Mouse (Mus musculus) intestine, postnatal 0 days (tissue): Measurements from ENCODE around the gene Kcne4. TPM values are rescaled to one million over a fixed set of nuclear protein-coding genes. Genes with fewer than 3 reads are reported as not detected.

Source experiments
- ATAC-seq: fragments of 200-750 bp; cut with Nextera tagmentation; 2 replicates; pipeline ENCODE4 v1.8.0; 2017; ENCODE audit warnings: mild to moderate bottlenecking, moderate TSS enrichment, moderate library complexity
- H3K27ac ChIP-seq: fragments of 300-500 bp; sonication (generic); 2 replicates; pipeline ENCODE4 v1.5.1; 2014; ENCODE audit warnings: mild to moderate bottlenecking, low read depth, low read length, moderate library complexity
- H3K27me3 ChIP-seq: fragments of 300-500 bp; sonication (generic); replicated peaks from 2 replicates; pipeline ENCODE4 v1.6.1; 2014; ENCODE audit warnings: low read length, mixed read lengths; ENCODE audit not compliant: control insufficient read depth, insufficient read depth
- H3K36me3 ChIP-seq: fragments of 300-500 bp; sonication (generic); 2 replicates; pipeline ENCODE4 v1.6.1; 2014; ENCODE audit warnings: mild to moderate bottlenecking, moderate library complexity; ENCODE audit not compliant: control insufficient read depth, insufficient read depth
- H3K4me1 ChIP-seq: fragments of 300-500 bp; sonication (generic); replicated peaks from 2 replicates; pipeline ENCODE4 v1.6.1; 2014; ENCODE audit warnings: antibody characterized with exemption, low read length, mixed read lengths; ENCODE audit not compliant: control insufficient read depth, insufficient read depth
- H3K4me2 ChIP-seq: fragments of 300-500 bp; sonication (generic); replicated peaks from 2 replicates; pipeline ENCODE4 v1.6.1; 2014; ENCODE audit warnings: low read depth, mild to moderate bottlenecking, moderate library complexity
- H3K4me3 ChIP-seq: fragments of 300-500 bp; sonication (generic); 2 replicates; pipeline ENCODE4 v1.5.1; 2014; ENCODE audit warnings: low read depth, low read length
- H3K9ac ChIP-seq: fragments of 300-500 bp; sonication (generic); 2 replicates; pipeline ENCODE4 v1.6.1; 2014; ENCODE audit warnings: mild to moderate bottlenecking, low read depth, low read length
- H3K9me3 ChIP-seq: fragments of 300-500 bp; sonication (generic); 2 replicates; pipeline ENCODE4 v1.6.1; 2016; ENCODE audit warnings: mixed run types; ENCODE audit not compliant: control insufficient read depth
- CTCF ChIP-seq: sonication (generic); IDR thresholded peaks from 2 replicates; pipeline ENCODE4 v1.5.1; 2016; ENCODE audit warnings: low read depth, mild to moderate bottlenecking, control low read depth, antibody characterized with exemption, moderate library complexity
- whole genome bisulfite sequencing: fragments of 180-500 bp; shearing (Covaris S2); extraction: QIAGEN DNeasy Blood & Tissue Kit; methylation state at CpG from one replicate; pipeline ENCODE4 v1.1.7; 2014; 5-methylcytosine and 5-hydroxymethylcytosine counted together
- polyA plus RNA-seq: library from polyadenylated mRNA; unstranded; fragments of >200 nt; fragmentation: Nextera tagmentation; extraction: Ambion mirVana; gene quantifications from 2 replicates; pipeline ENCODE4 v1.2.1, GENCODE M21; 2015

The Kcne4 gene
- polyA plus RNA-seq, 1 experiment from 2014 or later, result 5.6 TPM

DNA sequence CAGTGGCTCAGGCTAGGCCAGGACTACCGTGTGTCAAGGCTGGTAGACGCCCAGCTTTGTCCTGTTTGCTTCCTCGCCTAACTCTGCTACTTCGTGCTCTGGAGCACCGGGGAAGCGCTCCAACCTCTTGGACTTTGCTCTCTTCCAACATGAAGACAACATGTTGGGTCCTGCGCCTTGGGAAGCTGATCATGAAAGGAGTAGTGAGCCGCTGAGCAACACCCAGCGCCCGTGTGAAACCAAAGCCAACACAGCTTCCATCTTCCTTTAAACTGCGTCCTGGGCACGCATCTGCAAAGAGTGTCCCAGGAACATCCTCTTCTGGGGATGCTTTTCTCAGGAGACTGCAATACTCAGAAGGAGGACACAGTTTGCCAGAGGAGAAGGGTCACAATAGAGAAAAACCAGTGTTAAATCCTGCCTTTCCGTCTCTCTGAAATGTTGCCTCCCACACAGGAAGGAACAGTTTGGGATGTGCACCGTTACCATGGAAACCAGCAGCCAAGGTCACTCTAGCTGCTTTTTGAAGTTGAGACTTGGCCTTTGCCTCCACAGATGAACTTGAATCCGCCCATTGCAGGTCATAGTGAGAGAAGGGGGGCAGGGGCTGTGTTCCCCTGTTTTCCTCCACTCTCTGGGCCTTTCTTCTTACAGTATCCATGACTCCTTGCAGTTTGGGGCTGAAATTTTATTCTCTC, 5.3 kb downstream of the Kcne4 start:
- H3K4me1 ChIP-seq, result 0 out of 2 replicates have a peak, but pooled peaks cover 7% of the 10 kb centered on the region
- no peak overlapping the region for H3K27ac ChIP-seq
- WGBS, result 89% methylated on average over 15 of the region's 15 CpGs

DNA sequence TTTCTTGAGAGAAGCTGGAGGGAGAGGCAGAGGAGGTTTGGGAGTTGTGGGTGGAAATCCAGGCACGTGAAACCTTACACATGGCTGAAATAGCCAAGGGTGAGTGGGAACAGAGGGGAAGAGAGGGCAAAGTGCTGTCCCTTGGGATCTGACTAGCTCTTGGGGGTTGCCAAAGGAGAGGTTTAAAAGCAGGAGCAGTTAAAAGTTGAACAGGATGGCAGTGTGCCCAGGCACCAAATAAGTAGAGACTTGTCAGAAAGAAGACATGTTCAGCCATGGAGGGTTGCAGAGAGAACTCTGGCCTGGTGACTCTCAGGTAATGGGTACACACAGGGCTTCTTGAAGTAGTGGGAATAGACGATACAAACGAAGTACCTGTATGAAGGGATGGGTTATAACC, 8.7 kb downstream of the Kcne4 start:
- no peaks in the 10 kb centered on the region for H3K9me3 ChIP-seq
- no peaks in the 10 kb centered on the region for H3K27me3 ChIP-seq
- TF ChIP-seq CTCF, result no peak
- ATAC-seq, result no peak
- H3K4me2 ChIP-seq, result no peak overlapping the region
- no peaks in the 10 kb centered on the region for H3K4me1 ChIP-seq
- H3K27ac ChIP-seq, result no peak overlapping the region
- no peaks in the 10 kb centered on the region for H3K36me3 ChIP-seq
- WGBS, result 76% methylated on average over 3 of the region's 3 CpGs
- no peak overlapping the region for H3K4me3 ChIP-seq
- no peak overlapping the region for H3K9ac ChIP-seq

More for the DNA sequence above, 5.3 kb downstream of the Kcne4 start:
- ATAC-seq, result no peak
- Histone ChIP-seq H3K27me3 (no peaks in the 10 kb centered on the region), H3K4me2 (no peak overlapping the region), H3K4me3 (no peak overlapping the region), H3K9me3 (no peaks in the 10 kb centered on the region), H3K9ac (no peak overlapping the region), H3K36me3 (no peaks in the 10 kb centered on the region)
- TF ChIP-seq CTCF, result no peak

DNA sequence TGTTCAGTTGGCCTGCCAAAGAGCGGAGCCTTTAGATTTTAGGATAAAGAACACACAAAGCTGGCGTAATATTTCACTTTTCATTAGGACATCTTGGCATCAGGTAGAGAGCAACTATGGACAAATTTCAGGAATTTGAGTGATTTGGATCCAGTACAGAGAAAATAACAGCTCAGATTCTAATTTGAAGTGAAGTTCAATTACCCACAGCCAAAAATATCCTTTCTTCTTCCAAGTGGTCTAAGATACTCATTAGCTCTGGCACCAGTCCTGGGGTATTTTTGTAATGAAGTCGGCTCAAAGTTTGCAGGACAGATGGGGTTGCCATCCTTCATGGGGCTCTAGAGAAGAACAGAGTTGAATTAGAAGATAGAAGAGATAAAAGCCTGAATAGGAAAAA, 21.9 kb downstream of the Kcne4 start:
- no peak for ATAC-seq
- Histone ChIP-seq H3K36me3 (no peaks in the 10 kb centered on the region), H3K27ac (no peak overlapping the region), H3K9me3 (no peaks in the 10 kb centered on the region), H3K4me1 (no peaks in the 10 kb centered on the region), H3K9ac (no peak overlapping the region), H3K27me3 (no peaks in the 10 kb centered on the region), H3K4me3 (no peak overlapping the region), H3K4me2 (no peak overlapping the region)
- 88% methylated on average over 3 of the region's 3 CpGs for WGBS
- TF ChIP-seq CTCF, result no peak

DNA sequence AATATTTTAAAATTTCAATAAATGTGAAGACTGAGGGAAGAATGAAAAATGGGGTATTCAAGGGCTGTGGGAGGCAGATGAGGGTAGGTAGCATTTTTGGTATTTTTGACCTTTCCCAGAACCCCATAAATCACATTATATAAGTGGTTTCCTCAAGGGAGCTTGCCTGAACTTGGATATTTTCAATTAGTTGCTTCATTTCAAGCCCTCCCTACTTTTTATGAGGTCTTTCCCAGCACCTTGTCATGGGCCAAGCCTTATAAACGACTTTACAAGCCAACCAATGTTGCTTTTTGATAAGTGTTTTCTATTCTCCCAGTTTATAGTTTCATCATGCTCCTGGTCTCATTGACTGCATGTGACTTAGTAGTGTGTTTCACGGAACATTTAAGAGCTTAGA, 24.2 kb downstream of the Kcne4 start:
- Histone ChIP-seq H3K4me1 (no peaks in the 10 kb centered on the region), H3K4me3 (no peak overlapping the region), H3K4me2 (no peak overlapping the region), H3K9ac (no peak overlapping the region), H3K36me3 (no peaks in the 10 kb centered on the region), H3K27ac (no peak overlapping the region), H3K27me3 (no peaks in the 10 kb centered on the region), H3K9me3 (no peaks in the 10 kb centered on the region)
- ATAC-seq, result no peak
- WGBS, result 55% methylated on average over 2 of the region's 2 CpGs
- TF ChIP-seq CTCF, result no peak

DNA sequence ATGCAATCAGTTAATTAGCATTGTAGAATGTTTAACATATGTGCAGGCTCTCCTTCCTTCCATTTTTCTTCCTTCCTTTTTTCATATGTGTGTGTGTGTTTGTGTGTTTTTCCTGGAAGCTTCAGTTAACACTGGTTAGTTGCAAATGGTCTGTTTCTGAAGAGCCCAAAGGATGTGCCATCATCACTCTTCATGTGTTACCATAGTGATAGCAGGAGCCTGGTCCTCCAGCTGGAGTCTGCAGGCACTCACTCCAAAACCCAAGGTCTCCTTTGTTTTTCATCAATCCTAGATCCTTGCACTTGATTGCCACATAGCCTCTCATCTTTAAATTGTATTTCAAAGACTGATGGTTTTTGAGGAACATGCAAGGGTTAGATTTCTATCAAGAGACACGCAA, 29.1 kb downstream of the Kcne4 start:
- no peaks in the 10 kb centered on the region for H3K4me1 ChIP-seq
- no peaks in the 10 kb centered on the region for H3K9me3 ChIP-seq
- ATAC-seq, result no peak
- H3K27me3 ChIP-seq, result no peaks in the 10 kb centered on the region
- no peak overlapping the region for H3K27ac ChIP-seq
- H3K4me2 ChIP-seq, result no peak overlapping the region
- no peaks in the 10 kb centered on the region for H3K36me3 ChIP-seq
- H3K9ac ChIP-seq, result no peak overlapping the region
- TF ChIP-seq CTCF, result no peak
- 89% methylated on average over 1 of the region's 1 CpGs for WGBS
- no peak overlapping the region for H3K4me3 ChIP-seq

DNA sequence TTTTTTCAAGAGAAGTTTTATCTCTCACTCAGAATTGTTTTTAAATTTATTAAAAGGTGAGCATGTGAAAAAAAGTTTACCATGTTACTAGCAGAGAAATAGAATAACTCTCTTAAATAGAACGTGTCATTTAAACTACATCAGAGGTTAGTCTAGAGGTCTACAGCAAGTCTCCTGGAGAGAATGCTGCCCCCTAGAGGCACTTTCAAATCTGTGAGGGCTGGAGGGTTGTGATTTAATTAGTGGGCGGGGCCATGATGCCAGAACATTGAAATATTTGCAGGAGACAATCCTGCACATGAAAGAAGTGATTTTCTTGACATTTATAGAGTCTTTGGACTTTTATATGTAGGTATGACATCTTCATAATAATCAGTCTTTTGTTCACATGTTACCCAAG, 29.9 kb downstream of the Kcne4 start:
- Histone ChIP-seq H3K4me1 (no peaks in the 10 kb centered on the region), H3K4me3 (no peak overlapping the region), H3K4me2 (no peak overlapping the region), H3K36me3 (no peaks in the 10 kb centered on the region), H3K9ac (no peak overlapping the region), H3K9me3 (no peaks in the 10 kb centered on the region), H3K27me3 (no peaks in the 10 kb centered on the region), H3K27ac (no peak overlapping the region)
- no peak for ATAC-seq
- TF ChIP-seq CTCF, result peak; percentile 58
- 46% methylated on average over 2 of the region's 2 CpGs for WGBS
